Mouse (Mus musculus) layer of hippocampus, adult 8-10 months (tissue): ENCODE measurements around the gene Foxs1. TPM values are rescaled to one million over a fixed set of nuclear protein-coding genes. Genes with fewer than 3 reads are reported as not detected.

Experiments used
- DNase-seq, 2 experiments: peaks; one replicate each; pipeline ENCODE4 v3.0.0; 2022; ENCODE audit warnings: low spot score in 2 of 2
- total RNA-seq, 4 experiments: library from RNA; stranded (reverse); gene quantifications; 2 replicates each; pipeline ENCODE4 v1.2.4; 2022

Gene Foxs1
- total RNA-seq, 4 experiments from 2014 or later, result 0.50 to 0.96 (median 0.78) TPM

GRCm38 (mm10) chr2:152904127-152904643 is 28.8 kb downstream of the Foxs1 start:
- DNase-seq, result no peak

- no peak for DNase-seq
These were observed 29.4 kb downstream of the Foxs1 start for GRCm38 (mm10) chr2:152903586-152903985.

DNA sequence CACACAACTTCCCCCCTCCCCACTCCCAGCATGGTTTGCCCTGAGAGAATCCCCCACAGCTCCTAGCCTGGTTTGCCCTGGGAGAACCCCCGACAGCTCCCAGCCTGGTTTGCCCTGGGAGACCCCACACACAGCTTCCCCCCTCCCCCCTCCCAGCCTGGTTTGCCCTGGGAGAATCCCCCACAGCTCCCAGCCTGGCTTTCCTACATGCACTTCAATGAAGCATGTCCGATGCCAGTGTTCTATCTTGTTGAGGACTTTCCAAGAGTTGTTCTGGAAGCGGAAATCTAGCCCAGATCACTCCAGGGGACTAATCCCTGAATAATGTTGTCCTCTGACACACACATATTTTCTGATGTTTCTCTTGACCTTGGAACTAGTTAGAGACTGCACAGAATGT is 30.4 kb downstream of the Foxs1 start:
- no peak for DNase-seq

DNA sequence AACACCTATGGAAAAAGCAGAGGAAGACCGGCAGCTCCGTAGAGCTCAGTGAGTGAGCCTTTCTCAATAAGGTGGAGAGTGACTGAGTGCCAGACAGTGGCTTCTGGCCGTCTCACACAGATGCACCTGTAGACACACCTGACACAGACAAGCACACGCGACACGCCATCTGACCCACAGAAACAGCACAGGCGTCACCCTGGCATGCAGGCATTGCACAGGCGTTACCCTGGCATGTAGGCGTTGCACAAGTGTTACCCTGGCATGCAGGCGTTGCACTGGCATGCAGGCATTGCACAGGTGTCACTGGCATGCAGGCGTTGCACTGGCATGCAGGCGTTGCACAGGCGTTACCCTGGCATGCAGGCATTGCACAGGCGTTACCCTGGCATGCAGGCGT is 31.7 kb downstream of the Foxs1 start:
- DNase-seq, result no peak

DNA sequence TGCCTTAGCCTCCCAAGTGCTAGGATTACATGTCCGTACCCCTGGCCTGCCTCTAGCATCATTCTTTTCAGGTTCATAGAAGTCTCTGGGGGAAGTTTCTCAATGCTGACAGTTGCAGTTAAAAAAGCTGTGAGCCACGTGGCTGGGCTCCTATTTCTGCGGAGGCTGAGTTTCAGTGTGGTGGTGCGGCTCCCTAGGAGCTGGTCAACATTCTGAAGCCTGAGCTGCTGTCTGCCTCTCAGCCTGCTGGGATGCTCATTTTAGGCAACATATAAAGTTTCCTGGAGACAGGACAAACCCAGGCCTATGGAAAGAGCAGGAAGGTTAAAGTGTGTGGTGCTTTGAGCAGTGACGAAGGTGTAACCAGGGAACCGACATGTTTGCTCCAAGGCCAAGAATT is 34.0 kb downstream of the Foxs1 start:
- DNase-seq, result no peak

DNA sequence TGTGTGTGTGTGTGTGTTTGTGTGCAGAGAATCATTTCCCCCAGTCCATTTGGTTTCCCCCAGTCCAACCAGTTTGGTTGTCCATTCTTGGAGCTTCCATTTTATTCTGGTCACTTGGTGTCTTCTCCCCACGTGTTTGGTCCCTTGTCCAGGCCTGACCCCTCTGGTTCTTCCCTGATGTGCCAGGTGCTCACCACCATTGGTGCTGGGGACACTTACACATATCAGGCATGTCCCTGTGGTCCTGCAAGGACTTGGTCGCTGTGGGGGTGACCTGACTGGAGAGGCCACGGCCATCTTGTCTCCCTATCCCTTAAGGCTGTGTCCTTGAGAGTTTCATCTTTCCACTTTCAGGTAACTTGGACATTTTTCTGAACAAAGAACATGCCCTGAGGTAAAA is 36.1 kb downstream of the Foxs1 start:
- DNase-seq, result no peak

DNA sequence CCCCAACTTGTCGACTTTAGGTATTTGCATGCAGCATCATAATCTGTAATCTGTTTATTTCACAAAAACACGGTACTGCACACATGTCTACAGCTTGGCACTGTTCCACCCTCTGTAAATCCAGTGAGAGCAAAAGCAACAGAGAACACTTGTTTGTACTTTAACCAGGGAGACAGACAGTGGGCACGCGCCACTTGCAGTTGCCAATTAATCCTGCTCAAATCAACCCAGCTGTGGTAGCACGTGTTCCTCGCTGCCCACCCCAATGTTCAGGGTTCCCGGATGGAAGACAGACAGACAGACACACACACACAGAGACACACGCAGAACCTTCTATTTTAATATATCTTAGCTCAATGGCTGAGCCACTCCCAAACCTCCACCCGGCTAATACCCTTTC is 37.2 kb downstream of the Foxs1 start:
- DNase-seq, result no peak

- no peak for DNase-seq
These were observed 44.2 kb downstream of the Foxs1 start for GRCm38 (mm10) chr2:152888774-152889173.

GRCm38 (mm10) chr2:152887230-152887629 is 45.8 kb downstream of the Foxs1 start:
- no peak for DNase-seq

DNA sequence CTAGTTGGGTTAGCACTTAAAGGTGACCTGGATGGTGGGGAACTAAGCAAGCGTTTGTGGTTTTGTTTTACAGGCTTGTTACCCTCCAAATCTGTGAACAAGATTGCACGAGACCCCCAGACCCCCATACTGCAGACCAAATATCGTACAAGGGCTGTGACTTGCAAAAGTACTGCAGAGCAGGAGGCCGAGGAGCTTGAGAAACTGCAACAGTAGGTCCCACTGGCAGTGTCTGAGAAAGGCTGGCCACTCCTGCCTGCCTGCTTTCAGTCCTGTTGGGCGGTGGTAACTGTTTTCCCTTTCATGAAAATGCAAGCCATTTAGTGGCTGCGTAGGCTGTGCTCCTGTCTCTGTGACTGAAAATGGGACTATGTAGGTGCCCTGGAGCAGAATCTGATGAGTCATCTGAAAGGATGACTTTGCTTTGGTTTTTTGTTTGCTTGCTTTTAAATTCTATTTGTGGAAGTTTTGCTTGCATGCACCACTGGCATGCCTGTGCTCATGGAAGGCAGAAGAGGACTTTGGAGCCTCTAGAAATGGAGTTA is 48.8 kb downstream of the Foxs1 start:
- DNase-seq, result peak; percentile 27 to 29

Other genes with a start within 250 kb of the Foxs1 start
- gene Mcts2, start 246.2 kb downstream of the Foxs1 start, total RNA-seq, result 10 to 100 TPM; 17.7 to 21.8 (median 19.0) TPM
- 10 to 100 TPM; 18.1 to 24.9 (median 22.5) TPM for gene Id1, start 197.0 kb downstream of the Foxs1 start, total RNA-seq
- 1 to 10 TPM in 3 of 4 experiments, under 1 TPM in 1; 0.92 to 2.4 (median 2.2) TPM for gene Cox4i2, start 179.0 kb downstream of the Foxs1 start, total RNA-seq
- 100 to 1,000 TPM; 124 to 140 (median 132) TPM for gene Bcl2l1, start 101.5 kb downstream of the Foxs1 start, total RNA-seq
- 1 to 10 TPM; 1.2 to 2.3 (median 1.7) TPM for gene Tpx2, start 85.2 kb downstream of the Foxs1 start, total RNA-seq
- not detected for gene Mylk2, start 21.9 kb downstream of the Foxs1 start, total RNA-seq
- 10 to 100 TPM; 11.5 to 15.4 (median 12.6) TPM for gene Dusp15, start 18.5 kb upstream of the Foxs1 start, total RNA-seq
- gene Ttll9, start 29.3 kb upstream of the Foxs1 start, total RNA-seq, result 1 to 10 TPM in 3 of 4 experiments, under 1 TPM in 1; 0.95 to 1.9 (median 1.5) TPM
- gene Pdrg1, start 82.2 kb upstream of the Foxs1 start, total RNA-seq, result 10 to 100 TPM; 39.5 to 56.6 (median 50.7) TPM
- 1 to 10 TPM; 1.4 to 2.3 (median 2.0) TPM for gene Xkr7, start 98.6 kb upstream of the Foxs1 start, total RNA-seq
- 1 to 10 TPM; 4.9 to 6.4 (median 5.6) TPM for gene Ccm2l, start 132.7 kb upstream of the Foxs1 start, total RNA-seq
- gene Hck, start 175.3 kb upstream of the Foxs1 start, total RNA-seq, result 1 to 10 TPM; 1.6 to 5.9 (median 3.6) TPM
- gene Tm9sf4, start 228.1 kb upstream of the Foxs1 start, total RNA-seq, result 100 to 1,000 TPM in 3 of 4 experiments, 10 to 100 TPM in 1; 93.5 to 116 (median 103) TPM